Mouse (Mus musculus) liver, embryonic 14.5 days (tissue): ENCODE measurements around the gene Vmn2r24.

Source experiments
- CTCF ChIP-seq: IDR thresholded peaks from 2 replicates; pipeline ENCODE4 v1.5.1; 2016; ENCODE audit warnings: antibody characterized with exemption, low read depth, control low read depth
- EP300 ChIP-seq: IDR thresholded peaks from 2 replicates; pipeline ENCODE4 v1.6.1; 2016; ENCODE audit warnings: antibody characterized with exemption, low read depth

GRCm38 (mm10) chr6:123778579-123778978, at the start of gene Vmn2r24:
- TF ChIP-seq CTCF (no peak), EP300 (no peak)
